Mouse (Mus musculus) myocyte (in vitro differentiated cells): Measurements from ENCODE around the gene Crb2.

Source experiments
- MAX ChIP-seq: IDR thresholded peaks from one replicate; pipeline ENCODE4 v1.6.1; 2011; ENCODE audit warnings: low read depth, mild to moderate bottlenecking, control low read depth
- MYOD1 ChIP-seq, 3 experiments: IDR thresholded peaks; one replicate each; pipeline ENCODE4 v1.6.1; 2011; ENCODE audit warnings: control low read depth in 2 of 3, low read depth in 2 of 3, mild to moderate bottlenecking in 2 of 3, moderate library complexity in 1 of 3; ENCODE audit not compliant: insufficient read length in 2 of 3, control insufficient read depth in 1 of 3
- POLR2A ChIP-seq: IDR thresholded peaks from one replicate; pipeline ENCODE4 v1.6.1; 2011; ENCODE audit warnings: low read depth, mild to moderate bottlenecking, control low read depth, moderate library complexity; ENCODE audit not compliant: insufficient read length
- TCF3 ChIP-seq: IDR thresholded peaks from one replicate; pipeline ENCODE4 v1.6.1; 2011; ENCODE audit warnings: low read depth, control low read depth; ENCODE audit not compliant: insufficient read length
- USF1 ChIP-seq: IDR thresholded peaks from one replicate; pipeline ENCODE4 v1.6.1; 2011; ENCODE audit warnings: low read depth, mild to moderate bottlenecking, control low read depth, moderate library complexity

DNA sequence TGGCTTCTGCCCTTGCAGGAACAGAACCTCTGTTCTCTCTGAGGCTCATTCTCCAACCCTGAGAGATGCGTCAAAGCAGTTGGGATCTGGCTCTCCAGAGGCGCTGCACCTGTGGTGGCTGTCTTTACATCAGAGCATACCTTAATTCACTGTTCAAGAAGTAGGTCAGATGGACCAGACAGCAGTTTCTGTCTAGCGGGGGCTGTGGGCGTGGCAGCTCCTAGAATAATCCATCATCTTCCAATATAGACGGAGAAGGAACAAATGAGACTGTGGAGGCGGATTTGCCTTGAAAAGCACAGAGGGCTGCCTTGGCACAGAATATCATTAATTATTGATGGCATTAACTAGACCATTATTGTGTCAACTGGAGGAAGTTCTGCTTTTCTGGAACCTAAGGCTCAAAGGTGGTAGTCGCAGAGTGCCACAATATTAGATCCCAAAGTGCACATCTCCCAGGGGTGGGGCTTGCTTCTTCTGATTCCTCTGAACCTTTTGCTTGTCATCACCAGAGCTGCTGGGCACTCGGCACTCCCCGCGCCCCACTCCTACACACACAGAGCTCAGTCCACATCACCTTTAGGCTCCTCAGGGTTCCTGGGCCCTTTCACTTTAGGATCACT is 31.2 kb upstream of the Crb2 start:
- TF ChIP-seq POLR2A = no peak
- no peak for TF ChIP-seq USF1
- TF ChIP-seq TCF3 = no peak
- no peak for TF ChIP-seq MYOD1 (IDR thresholded peaks at IDR 0.05; ENCODE audit: control insufficient read depth in 1 of 3, insufficient read length in 2 of 3, low read depth in 2 of 3)
- TF ChIP-seq MAX = no peak
